Mouse (Mus musculus): ENCODE measurements around the gene Meis2.

DNA sequence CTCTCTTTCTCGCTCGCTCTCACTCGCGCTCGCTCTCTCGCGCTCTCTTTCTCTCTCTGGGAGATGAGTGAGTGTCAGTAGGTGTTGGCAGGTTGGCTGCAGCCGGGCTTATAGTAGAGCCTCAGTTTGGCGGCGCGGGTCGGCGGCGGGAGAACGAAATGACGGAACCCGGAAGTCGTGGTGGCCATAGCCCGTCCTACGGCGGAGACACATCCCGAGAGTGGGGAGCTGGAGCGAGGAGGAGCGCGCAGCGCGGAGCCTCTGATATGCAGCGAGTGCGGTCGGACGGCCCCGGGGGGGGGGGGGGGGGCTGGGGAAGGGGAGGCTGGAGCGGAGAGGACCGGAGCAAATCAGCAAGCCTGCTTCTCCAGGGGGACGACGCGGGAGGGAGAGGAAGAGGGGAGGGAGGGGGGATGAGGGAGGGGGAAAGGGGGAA is at the start of gene Meis2:
- TF ChIP-seq CHD2 (IDR thresholded peaks at IDR 0.05; ENCODE audit: low read depth, low read length) (no peak), HCFC1 (IDR thresholded peaks at IDR 0.05; ENCODE audit: borderline replicate concordance, insufficient read depth, low read length) (peak; percentile 62; the same call in 1 of the 2 replicates), MAFK (IDR thresholded peaks at IDR 0.05; ENCODE audit: insufficient read depth, low read depth, low read length) (no peak), ZNF384 (IDR thresholded peaks at IDR 0.05; ENCODE audit: low read depth, low read length) (no peak)

Measured in ES-E14 (cell line).